Mouse (Mus musculus) testis, adult 2 months (tissue): ENCODE data around the gene Llgl2. TPM values are rescaled to one million over a fixed set of nuclear protein-coding genes. Genes with fewer than 3 reads are reported as not detected.

Source experiments
- H3K27ac ChIP-seq: fragments of 200-500 bp; 2 replicates; pipeline ENCODE4 v1.5.1; 2012; ENCODE audit warnings: low read depth, low read length; ENCODE audit not compliant: control insufficient read depth, insufficient read depth
- H3K27me3 ChIP-seq: fragments of 200-500 bp; 2 replicates; pipeline ENCODE4 v1.6.1; 2012; ENCODE audit warnings: mild to moderate bottlenecking, low read length, moderate library complexity; ENCODE audit not compliant: control insufficient read depth, insufficient read depth
- H3K36me3 ChIP-seq: fragments of 200-500 bp; 2 replicates; pipeline ENCODE4 v1.6.1; 2012; ENCODE audit warnings: mild to moderate bottlenecking, low read length; ENCODE audit not compliant: control insufficient read depth, insufficient read depth
- H3K4me1 ChIP-seq: fragments of 200-500 bp; 2 replicates; pipeline ENCODE4 v1.6.1; 2012; ENCODE audit warnings: low read length; ENCODE audit not compliant: control insufficient read depth, insufficient read depth
- H3K4me3 ChIP-seq: fragments of 200-500 bp; 2 replicates; pipeline ENCODE4 v1.5.1; 2012; ENCODE audit warnings: low read depth, mild to moderate bottlenecking, low read length, moderate library complexity, mixed read lengths; ENCODE audit not compliant: control insufficient read depth
- CTCF ChIP-seq: fragments of 200-500 bp; IDR thresholded peaks from 2 replicates; pipeline ENCODE4 v1.5.1; 2012; ENCODE audit warnings: low read depth, mild to moderate bottlenecking, inconsistent platforms, low read length, moderate library complexity; ENCODE audit not compliant: control insufficient read depth, insufficient read depth, insufficient replicate concordance
- POLR2A ChIP-seq: fragments of 200-500 bp; IDR thresholded peaks from 2 replicates; pipeline ENCODE4 v1.6.1; 2012; ENCODE audit warnings: low read depth, mild to moderate bottlenecking, inconsistent platforms, low read length, moderate library complexity; ENCODE audit not compliant: control insufficient read depth
- polyA plus RNA-seq: library from polyadenylated mRNA; depleted of rRNA; stranded (reverse); fragments of >200 nt; gene quantifications from 2 replicates; pipeline ENCODE4 v1.2.3, GENCODE M21; 2012

The Llgl2 gene
- polyA plus RNA-seq, 1 experiment: 3.1 TPM

DNA sequence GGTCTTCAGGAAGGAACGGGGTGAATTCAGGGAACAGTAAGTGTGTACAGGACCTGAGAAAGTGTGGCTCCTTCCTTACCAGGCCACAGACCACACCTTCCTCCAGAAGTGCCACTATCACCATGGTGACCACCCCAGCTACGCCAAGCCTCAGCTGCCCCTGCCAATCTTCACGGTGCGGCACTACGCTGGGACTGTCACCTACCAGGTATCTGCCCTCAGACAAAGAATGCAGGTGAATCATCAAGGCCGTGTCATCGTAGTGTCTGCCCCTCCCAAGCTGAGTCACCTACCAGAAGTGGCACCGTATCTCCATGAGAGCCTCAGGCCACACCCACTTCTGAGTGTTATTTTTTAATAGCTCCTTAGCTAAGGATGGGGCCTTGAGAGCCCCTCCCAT lies 45.5 kb downstream of the Llgl2 start:
- Histone ChIP-seq H3K4me1 (no peaks in the 10 kb centered on the region), H3K36me3 (no peaks in the 10 kb centered on the region), H3K4me3 (no peak overlapping the region), H3K27ac (no peak overlapping the region), H3K27me3 (no peaks in the 10 kb centered on the region)
- TF ChIP-seq POLR2A (no peak), CTCF (no peak)

DNA sequence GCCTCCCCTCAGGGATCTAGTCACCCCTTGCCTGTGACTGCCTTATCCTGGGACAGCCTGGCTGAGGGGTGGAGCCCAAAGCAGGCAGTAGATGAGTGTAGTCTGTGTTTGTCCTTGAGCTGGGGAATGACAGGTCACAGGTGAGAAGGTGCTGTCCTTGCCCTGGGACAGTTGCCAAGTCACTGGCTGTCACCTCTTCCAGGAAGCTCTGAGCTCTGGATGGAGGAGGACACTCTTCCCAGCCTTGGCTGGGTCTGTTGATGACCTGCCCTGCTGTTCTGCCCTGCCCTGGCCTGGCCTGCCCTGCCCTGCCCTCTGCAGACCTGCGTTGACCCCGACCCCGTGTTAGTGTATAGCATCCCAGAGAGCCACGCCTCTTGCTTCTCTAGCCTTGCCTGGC lies 48.6 kb downstream of the Llgl2 start:
- H3K4me3 ChIP-seq: no peak overlapping the region

DNA sequence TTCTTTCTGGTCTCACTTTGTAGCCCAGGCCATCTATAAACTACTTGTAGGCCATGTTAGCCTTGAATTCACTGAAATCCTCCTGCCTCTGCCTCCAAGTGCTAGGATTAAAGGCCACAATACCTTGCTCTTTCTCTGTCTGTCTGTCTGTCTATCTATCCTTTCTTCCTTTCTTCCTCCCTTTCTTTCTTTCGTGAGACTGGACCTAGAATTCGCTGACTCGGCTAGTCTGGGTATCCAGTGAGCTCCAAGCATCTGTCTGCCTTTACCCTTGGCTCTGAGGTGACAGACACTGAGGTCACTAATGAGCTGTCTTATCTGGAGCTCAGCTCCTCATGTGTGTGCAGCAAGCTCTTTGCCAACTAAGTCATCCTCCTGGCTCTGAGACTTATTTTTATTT lies 52.1 kb downstream of the Llgl2 start:
- no peaks in the 10 kb centered on the region for H3K27me3 ChIP-seq
- H3K36me3 ChIP-seq: no peaks in the 10 kb centered on the region
- H3K4me3 ChIP-seq: no peak overlapping the region
- H3K4me1 ChIP-seq: no peaks in the 10 kb centered on the region
- TF ChIP-seq POLR2A: no peak
- TF ChIP-seq CTCF: no peak
- H3K27ac ChIP-seq: no peak overlapping the region

More for the DNA sequence above, 48.6 kb downstream of the Llgl2 start:
- H3K36me3 ChIP-seq: no peaks in the 10 kb centered on the region
- H3K4me1 ChIP-seq: no peaks in the 10 kb centered on the region
- no peaks in the 10 kb centered on the region for H3K27me3 ChIP-seq
- H3K27ac ChIP-seq: no peak overlapping the region
- no peak for TF ChIP-seq CTCF
- TF ChIP-seq POLR2A: no peak

DNA sequence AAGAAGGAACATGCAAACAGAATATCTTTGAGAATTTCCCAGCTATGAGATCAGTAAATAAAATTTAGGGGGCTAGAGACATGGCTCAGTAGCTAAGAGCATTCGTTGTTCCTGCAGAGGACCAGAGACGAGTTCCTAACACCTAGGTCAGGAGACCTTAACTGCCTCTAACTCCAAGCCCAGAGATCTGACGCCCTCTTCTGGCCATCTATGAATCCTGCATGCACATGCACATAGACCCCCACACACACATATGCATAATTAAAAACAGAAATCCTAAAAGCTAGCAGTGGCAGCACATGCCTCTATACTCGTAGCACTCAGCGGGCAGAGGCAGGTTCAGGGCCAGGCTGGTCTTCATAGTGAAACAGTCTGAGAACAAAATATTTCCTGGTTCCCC lies 52.6 kb downstream of the Llgl2 start:
- TF ChIP-seq POLR2A: no peak
- TF ChIP-seq CTCF: peak; percentile 32; the same call in 1 of the 2 replicates
- no peaks in the 10 kb centered on the region for H3K27me3 ChIP-seq
- no peaks in the 10 kb centered on the region for H3K4me1 ChIP-seq
- no peak overlapping the region for H3K4me3 ChIP-seq
- no peak overlapping the region for H3K27ac ChIP-seq
- H3K36me3 ChIP-seq: no peaks in the 10 kb centered on the region

DNA sequence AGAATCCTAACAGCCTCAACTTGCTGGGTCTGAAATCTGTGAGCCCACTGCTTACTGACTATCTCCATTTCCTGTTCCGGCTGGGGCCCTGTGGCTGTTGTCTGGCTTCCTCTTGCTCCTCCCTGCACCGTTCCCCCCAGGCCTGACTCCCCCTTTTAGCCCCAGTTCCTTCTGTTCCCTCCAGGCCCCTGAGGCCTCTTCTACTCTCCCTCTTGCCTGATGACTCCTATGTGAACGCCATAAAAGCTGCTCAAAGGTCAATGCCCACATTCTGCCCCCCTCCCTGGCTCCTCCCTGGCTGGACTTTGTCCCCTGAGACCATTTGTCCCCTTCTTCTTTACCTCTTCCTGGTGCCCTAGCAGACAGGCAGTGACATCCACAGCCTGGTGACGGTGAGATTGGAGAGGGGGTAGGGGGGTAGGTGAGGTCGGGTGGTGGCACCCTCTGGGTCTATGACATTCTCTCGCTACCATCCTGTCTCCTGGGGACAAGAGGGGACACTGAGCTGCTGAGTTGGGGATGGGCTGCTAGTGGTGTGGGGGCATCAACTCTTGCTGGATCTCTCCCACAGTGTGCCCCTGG lies 53.4 kb downstream of the Llgl2 start:
- Histone ChIP-seq H3K4me1 (no peaks in the 10 kb centered on the region), H3K27ac (no peak overlapping the region), H3K27me3 (no peaks in the 10 kb centered on the region), H3K36me3 (no peaks in the 10 kb centered on the region), H3K4me3 (no peak overlapping the region)
- no peak for TF ChIP-seq CTCF
- TF ChIP-seq POLR2A: no peak

DNA sequence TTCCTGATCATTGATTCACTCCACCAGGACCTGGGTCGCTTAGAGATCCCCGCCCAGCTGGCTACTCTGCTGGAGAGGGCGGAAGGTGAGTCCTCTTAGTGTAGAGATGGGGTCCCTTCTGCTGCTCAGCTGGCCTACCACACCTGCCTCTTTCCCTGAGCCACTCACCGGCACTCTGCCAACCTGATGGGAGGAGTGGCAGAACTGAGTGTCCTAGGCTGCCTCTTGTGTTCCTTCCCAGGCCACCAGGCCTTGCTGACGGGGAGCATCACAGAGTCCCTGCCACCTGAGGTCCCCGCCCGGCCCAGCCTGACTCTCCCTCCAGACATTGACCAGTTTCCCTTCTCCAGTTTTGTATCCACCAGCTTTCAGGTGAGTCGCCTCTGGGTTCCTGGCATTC lies 54.2 kb downstream of the Llgl2 start:
- TF ChIP-seq CTCF (no peak), POLR2A (no peak)
- H3K36me3 ChIP-seq: no peaks in the 10 kb centered on the region
- no peaks in the 10 kb centered on the region for H3K4me1 ChIP-seq
- H3K4me3 ChIP-seq: no peak overlapping the region
- H3K27me3 ChIP-seq: no peaks in the 10 kb centered on the region
- H3K27ac ChIP-seq: no peak overlapping the region

DNA sequence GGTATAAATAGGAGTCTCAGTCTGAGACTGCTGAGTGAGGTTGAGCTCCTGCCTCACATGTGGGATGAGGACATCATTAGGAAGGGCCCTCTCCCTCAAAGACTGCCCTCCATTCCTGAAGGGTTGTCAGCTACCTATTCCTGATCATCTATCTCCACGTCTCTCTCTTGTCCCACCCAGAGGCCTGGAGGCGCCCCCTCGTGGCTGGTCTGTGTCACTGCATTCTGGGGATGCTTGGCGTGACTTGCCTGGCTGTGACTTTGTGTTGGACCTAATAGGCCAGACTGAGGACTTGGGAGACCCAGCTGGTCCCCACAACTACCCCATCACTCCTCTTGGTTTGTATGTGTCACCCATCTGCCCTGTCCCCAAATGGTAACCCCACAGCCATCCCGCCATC lies 57.2 kb downstream of the Llgl2 start:
- TF ChIP-seq POLR2A (no peak), CTCF (peak; percentile 67)
- no peak overlapping the region for H3K4me3 ChIP-seq
- no peaks in the 10 kb centered on the region for H3K36me3 ChIP-seq
- no peaks in the 10 kb centered on the region for H3K27me3 ChIP-seq
- no peak overlapping the region for H3K27ac ChIP-seq
- H3K4me1 ChIP-seq: peaks cover 3% of the 10 kb centered on the region

DNA sequence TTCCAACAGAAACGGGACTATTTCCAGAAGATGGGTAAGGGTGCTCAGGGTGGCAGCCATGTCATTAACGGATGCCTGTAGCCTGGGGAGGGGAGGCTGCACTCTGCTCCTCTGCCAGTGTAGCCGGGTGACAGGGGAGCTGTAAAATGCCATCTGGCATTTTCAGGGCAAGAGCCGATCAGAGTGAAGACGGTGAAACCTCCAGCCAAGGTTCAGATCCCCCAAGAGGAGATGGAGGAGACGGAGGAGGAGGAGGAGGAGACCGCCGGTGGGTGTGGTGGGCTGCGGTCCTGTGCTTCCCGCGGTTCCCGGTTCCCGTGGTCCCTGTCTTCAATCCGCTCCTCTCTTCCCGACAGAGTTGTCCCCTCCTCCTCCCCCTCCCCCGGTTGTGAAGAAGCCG lies 59.4 kb downstream of the Llgl2 start:
- no peak overlapping the region for H3K27ac ChIP-seq
- TF ChIP-seq CTCF: no peak
- TF ChIP-seq POLR2A: no peak
- no peaks in the 10 kb centered on the region for H3K27me3 ChIP-seq
- peaks cover 3% of the 10 kb centered on the region for H3K4me1 ChIP-seq
- peak overlapping the region; percentile 36 for H3K4me3 ChIP-seq
- no peaks in the 10 kb centered on the region for H3K36me3 ChIP-seq
